Mouse (Mus musculus) E14TG2a.4 (cell line): ENCODE data around the gene Ptpn21.

Source experiments
- CTCF ChIP-seq: conservative IDR thresholded peaks from 2 replicates; pipeline ENCODE4 v1.5.1; 2014; ENCODE audit warnings: low read length
- NANOG ChIP-seq: IDR thresholded peaks from 2 replicates; pipeline ENCODE4 v1.6.1; 2014; ENCODE audit warnings: borderline replicate concordance, low read length, mixed read lengths

DNA sequence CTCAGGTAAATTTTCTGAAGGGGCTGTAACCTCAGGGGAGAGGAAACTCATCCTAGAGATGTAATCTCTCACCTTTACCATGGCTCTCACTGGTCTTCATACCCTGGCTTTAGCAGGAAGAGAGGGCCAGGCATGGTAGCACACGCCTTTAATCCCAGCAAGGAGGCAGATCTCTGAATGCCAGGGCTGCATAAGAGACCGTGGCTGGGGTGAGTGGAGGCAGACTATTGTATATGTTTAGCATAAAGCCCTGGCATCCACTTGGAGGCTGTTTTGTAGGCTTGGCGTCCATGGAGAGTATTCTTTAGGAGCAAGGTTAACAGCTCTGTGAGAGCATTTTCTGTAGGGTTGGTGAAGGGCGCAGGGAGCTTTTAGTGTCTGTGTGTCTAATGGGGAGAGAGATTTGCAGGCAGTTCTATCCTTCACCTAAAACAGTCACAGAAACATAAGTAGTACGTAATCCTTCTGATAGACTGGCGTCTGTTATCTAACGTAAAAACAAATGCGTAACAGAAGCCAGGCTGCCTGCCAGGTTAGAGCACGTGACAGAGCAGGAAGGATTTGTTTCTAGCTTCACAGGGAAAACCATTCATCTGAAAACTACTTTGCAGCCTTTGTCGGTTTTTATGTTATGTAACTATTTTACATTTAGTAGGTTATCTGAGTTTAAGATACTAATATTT, 68.9 kb downstream of the Ptpn21 start:
- TF ChIP-seq CTCF (no peak), NANOG (no peak)
